Mouse (Mus musculus) kidney, adult 2 months (tissue): ENCODE data around the gene Tep1. TPM values are rescaled to one million over a fixed set of nuclear protein-coding genes. Genes with fewer than 3 reads are reported as not detected.
A peak's percentile ranks its signal among the peaks of the same experiment; 100 is the strongest.

Experiments
- DNase-seq: peaks from one replicate; pipeline ENCODE4 v3.0.0; 2021
- H3K27ac ChIP-seq: fragments of 200-500 bp; 2 replicates; pipeline ENCODE4 v1.5.1; 2012; ENCODE audit warnings: low read depth, low read length, control low read depth, inconsistent platforms; ENCODE audit not compliant: insufficient read depth
- H3K27me3 ChIP-seq: fragments of 200-500 bp; replicated peaks from 2 replicates; pipeline ENCODE4 v1.6.1; 2012; ENCODE audit warnings: mild to moderate bottlenecking, moderate library complexity, low read length, inconsistent platforms; ENCODE audit not compliant: control insufficient read depth, insufficient read depth
- H3K36me3 ChIP-seq: fragments of 200-500 bp; 2 replicates; pipeline ENCODE4 v1.6.1; 2012; ENCODE audit warnings: mild to moderate bottlenecking, moderate library complexity, low read length, inconsistent platforms; ENCODE audit not compliant: control insufficient read depth, insufficient read depth
- H3K4me1 ChIP-seq: fragments of 200-500 bp; 2 replicates; pipeline ENCODE4 v1.6.1; 2011; ENCODE audit warnings: low read length; ENCODE audit not compliant: control insufficient read depth, insufficient read depth
- H3K4me3 ChIP-seq: fragments of 200-500 bp; 2 replicates; pipeline ENCODE4 v1.5.1; 2011; ENCODE audit warnings: mild to moderate bottlenecking, low read depth, low read length, control low read depth; ENCODE audit not compliant: insufficient read depth
- CTCF ChIP-seq: fragments of 200-500 bp; conservative IDR thresholded peaks from 2 replicates; pipeline ENCODE4 v1.5.1; 2011; ENCODE audit warnings: low read depth, mild to moderate bottlenecking, control low read depth, low read length, moderate library complexity, mixed read lengths; ENCODE audit not compliant: insufficient read depth, insufficient read length
- POLR2A ChIP-seq: fragments of 200-500 bp; IDR thresholded peaks from one replicate; pipeline ENCODE4 v1.6.1; 2011; ENCODE audit warnings: low read depth, low read length, control low read depth
- WGBS: fragments of 180-500 bp; shearing (Covaris S2); methylation state at CpG from one replicate; pipeline ENCODE4 v1.1.7; 2018; 5-methylcytosine and 5-hydroxymethylcytosine counted together
- polyA plus RNA-seq: library from polyadenylated mRNA; depleted of rRNA; stranded (reverse); fragments of >200 nt; gene quantifications from 2 replicates; pipeline ENCODE4 v1.2.3, GENCODE M21; 2012

Gene Tep1
- polyA plus RNA-seq, 1 experiment = 17.6 TPM

DNA sequence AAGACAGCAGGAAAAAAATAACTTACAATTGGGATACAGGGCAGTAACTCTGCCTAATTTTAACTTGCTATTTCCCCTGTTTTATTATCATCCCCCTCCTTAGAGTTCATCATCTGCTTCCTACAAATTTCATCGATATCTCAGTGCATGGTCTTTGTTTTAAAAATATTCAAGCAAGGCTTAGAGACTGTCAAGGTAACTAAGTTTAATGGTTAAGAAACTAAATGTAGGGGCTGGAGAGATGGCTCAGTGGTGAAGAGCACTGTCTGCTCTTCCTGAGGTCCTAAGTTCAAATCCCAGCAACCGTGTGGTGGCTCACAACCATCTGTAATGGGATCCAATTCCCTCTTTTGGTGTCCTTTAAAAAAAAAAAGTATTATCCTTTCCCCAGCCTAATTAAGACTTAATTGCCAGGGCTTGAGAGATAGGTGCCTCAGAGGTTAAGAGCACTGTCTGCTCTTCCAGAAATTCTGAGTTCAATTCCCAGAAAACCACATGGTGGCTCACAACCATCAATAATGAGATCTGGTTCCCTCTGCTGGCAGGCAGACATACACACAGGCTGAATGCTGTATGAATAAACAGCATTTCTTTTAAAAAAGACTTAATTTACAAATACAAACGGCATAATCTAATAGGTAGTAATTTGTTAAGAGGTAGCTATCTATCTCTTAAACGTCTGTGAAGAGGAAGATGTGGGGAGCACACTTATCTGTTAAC, 67.4 kb downstream of the Tep1 start:
- DNase-seq = peak; percentile 51
- WGBS = 59% methylated on average over 4 of the region's 4 CpGs
- Histone ChIP-seq H3K4me3 (no peak overlapping the region), H3K27me3 (no peaks in the 10 kb centered on the region), H3K36me3 (no peaks in the 10 kb centered on the region), H3K4me1 (no peaks in the 10 kb centered on the region), H3K27ac (no peak overlapping the region)
- TF ChIP-seq POLR2A (no peak), CTCF (0 out of 2 replicates have a peak, but pooled peaks have one; percentile 19)

DNA sequence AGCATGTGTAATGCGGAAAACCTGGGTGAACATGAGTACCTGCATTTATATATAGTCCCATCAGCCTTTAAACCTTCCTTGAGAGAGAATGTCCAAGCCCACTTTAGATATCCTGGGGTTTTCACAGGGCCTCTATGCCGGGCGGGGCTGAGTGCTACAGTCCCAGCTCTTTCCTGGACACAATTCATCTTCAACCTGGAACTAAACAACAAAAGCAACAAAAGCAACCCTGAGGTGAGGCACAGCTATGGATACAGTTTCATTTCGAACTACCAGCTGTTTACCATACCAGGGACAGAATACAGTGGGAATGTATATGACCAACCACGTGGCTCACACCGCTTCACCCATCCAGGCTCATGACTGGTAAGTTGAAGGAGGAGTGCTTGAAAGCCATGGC, 67.9 kb downstream of the Tep1 start:
- Histone ChIP-seq H3K27me3 (no peaks in the 10 kb centered on the region), H3K4me3 (no peak overlapping the region), H3K27ac (no peak overlapping the region), H3K4me1 (no peaks in the 10 kb centered on the region), H3K36me3 (no peaks in the 10 kb centered on the region)
- 89% methylated on average over 6 of the region's 6 CpGs for WGBS
- no peak for DNase-seq
- no peak for TF ChIP-seq POLR2A
- no peak for TF ChIP-seq CTCF

DNA sequence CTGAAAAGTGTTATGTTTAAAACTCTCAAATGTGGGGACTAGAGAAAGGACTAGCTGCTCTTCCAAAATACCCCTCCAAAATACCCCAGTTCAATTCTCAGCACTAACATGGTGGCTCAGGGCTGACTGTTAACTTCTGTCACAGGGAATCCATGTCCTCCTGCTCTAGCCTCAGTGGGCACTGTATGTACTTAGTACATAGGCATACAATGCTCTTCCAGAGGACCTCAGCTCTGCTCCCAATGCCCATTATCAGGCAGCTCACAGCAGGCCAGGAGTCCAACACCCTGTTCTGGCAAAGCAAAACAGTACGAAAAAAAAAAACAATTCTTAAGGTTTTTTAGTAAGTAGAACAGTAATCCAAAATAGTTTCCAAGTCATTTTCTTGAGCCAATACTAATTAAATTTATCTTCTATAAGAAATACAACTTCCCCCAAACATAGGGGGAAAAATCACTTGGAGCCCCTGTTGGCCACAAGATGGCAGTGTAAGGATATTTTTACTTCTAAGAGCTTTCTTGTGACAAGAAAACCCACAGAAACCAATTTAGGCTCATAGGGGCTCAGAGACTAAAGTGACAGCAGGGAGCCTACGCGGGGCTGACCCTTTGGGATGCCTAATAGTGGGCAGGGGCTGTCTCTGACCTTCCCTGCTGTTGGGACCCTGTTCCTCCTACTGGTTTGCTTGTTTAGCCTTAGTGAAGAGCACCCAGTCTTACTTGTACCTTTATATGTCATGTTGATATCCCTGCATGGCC, 70.7 kb downstream of the Tep1 start:
- Histone ChIP-seq H3K27me3 (no peaks in the 10 kb centered on the region), H3K4me3 (no peak overlapping the region), H3K4me1 (no peaks in the 10 kb centered on the region), H3K27ac (no peak overlapping the region), H3K36me3 (no peaks in the 10 kb centered on the region)
- no peak for TF ChIP-seq CTCF
- TF ChIP-seq POLR2A = no peak
- 4% methylated on average over 3 of the region's 3 CpGs for WGBS
- peak; percentile 55 for DNase-seq

DNA sequence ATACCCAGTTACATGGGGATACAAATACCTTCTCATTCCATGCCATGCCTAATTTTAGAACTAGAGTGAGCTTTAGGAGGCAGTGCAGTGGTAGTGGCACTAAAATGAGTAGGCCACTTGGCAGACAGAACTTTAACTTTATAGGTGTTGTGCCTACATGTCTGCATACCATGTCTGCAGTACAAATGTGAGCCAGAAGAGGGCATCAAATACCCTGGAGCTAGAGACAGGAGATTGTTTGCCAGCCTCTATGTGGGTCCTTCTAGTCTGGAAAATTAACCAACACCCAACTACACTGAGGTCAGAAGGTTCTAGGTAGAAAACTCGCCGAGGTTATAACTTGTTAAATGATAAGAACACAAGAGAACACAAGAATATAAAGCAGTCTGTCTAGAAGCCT, 71.8 kb downstream of the Tep1 start:
- WGBS = 66% methylated on average over 2 of the region's 2 CpGs
- no peak overlapping the region for H3K27ac ChIP-seq
- no peak for DNase-seq
- no peaks in the 10 kb centered on the region for H3K27me3 ChIP-seq
- no peaks in the 10 kb centered on the region for H3K4me1 ChIP-seq
- H3K36me3 ChIP-seq = no peaks in the 10 kb centered on the region
- 0 out of 2 replicates have a peak, but pooled peaks have one; percentile 8 for TF ChIP-seq CTCF
- TF ChIP-seq POLR2A = no peak
- H3K4me3 ChIP-seq = no peak overlapping the region

DNA sequence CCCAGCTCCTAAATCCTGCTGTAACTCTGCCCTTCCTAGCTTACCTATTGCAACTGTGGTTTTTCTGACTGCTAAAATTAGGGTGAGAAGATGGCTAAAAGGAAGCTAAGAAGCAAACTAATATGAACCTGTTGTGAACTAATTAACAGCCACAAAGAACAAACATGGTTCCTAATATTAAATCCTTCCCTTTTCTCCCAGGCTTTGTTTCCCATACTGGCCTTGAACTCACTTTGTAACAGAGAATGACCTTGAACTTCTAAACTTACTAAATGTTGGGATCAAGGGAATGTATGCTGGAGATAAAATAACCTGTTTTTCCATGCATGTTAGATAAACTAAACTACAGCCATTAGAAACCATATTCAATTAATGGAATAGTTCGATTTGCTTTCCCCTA, 73.9 kb downstream of the Tep1 start:
- DNase-seq = no peak
- 77% methylated on average over 1 of the region's 1 CpGs for WGBS
- no peaks in the 10 kb centered on the region for H3K4me1 ChIP-seq
- no peak overlapping the region for H3K4me3 ChIP-seq
- no peaks in the 10 kb centered on the region for H3K36me3 ChIP-seq
- no peak for TF ChIP-seq CTCF
- TF ChIP-seq POLR2A = no peak
- no peaks in the 10 kb centered on the region for H3K27me3 ChIP-seq
- no peak overlapping the region for H3K27ac ChIP-seq

DNA sequence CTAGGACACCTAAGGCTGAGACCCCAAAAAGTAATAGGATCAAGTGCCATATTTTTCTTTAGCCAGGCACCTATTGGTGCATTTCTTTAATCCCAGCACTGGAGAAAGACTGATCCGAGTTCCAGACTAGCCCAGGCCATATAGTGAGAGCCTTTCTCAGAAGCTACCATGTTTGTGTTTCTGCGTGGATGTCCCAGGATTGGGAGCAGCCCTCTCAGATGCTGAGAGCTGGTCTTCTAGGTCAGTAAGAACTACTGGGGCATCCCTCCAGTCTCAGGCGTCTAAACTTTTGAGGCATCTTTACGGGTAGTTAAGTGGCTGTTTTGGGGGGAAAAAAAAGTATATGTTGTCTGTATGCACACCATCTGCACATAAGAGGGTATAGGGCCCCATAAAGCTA, 74.4 kb downstream of the Tep1 start:
- Histone ChIP-seq H3K4me3 (no peak overlapping the region), H3K36me3 (no peaks in the 10 kb centered on the region), H3K27ac (no peak overlapping the region), H3K4me1 (no peaks in the 10 kb centered on the region), H3K27me3 (no peaks in the 10 kb centered on the region)
- TF ChIP-seq CTCF (no peak), POLR2A (no peak)
- 88% methylated on average over 4 of the region's 4 CpGs for WGBS
- no peak for DNase-seq

DNA sequence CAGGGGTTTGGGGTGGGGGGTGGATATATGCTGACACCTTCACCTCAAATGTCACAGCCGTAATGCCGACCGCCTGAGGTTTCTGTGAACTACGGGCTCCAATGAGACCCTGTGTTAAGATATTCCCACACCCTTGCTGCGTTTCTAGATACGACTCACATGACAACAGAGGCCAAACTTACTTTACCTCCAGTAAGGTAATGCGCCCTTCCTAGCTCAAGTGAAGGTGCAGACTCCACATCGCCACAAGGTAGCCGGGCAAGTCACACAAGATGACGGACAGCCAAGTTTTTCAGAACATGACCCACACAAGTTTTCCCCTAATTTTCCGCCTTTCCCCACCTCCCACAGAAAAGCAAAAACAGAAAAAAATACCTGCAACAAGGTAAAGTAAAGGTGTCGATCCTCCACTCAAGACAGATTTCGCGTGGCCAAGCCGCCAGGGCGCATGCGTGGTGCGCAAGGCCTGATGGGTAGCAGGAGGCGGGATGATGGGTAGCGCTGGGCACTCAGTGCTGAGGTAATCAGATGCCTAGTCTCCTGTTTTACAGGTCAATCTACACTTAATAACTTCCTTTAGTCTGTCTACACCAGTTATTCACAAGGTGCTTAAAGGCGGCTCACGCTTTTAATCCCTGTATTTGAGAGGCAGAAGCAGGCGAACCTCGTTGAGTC, 75.0 kb downstream of the Tep1 start:
- DNase-seq = no peak
- Histone ChIP-seq H3K36me3 (no peaks in the 10 kb centered on the region), H3K4me1 (no peaks in the 10 kb centered on the region), H3K27ac (no peak overlapping the region), H3K4me3 (no peak overlapping the region), H3K27me3 (no peaks in the 10 kb centered on the region)
- 91% methylated on average over 24 of the region's 24 CpGs for WGBS
- no peak for TF ChIP-seq CTCF
- no peak for TF ChIP-seq POLR2A
